Mouse (Mus musculus) MEL (cell line): ENCODE measurements around the gene Phlda3. TPM values are rescaled to one million over a fixed set of nuclear protein-coding genes. Genes with fewer than 3 reads are reported as not detected.

Experiments
- DNase-seq: peaks from one replicate; pipeline ENCODE4 v3.0.0; 2011; ENCODE audit warnings: low read depth, low spot score
- H3K27ac ChIP-seq: 2 replicates; pipeline ENCODE4 v1.5.1; 2012; ENCODE audit warnings: low read depth, mild to moderate bottlenecking, control low read depth, low read length, moderate library complexity; ENCODE audit not compliant: control insufficient read depth
- H3K27me3 ChIP-seq, 2 experiments: fragments of 150-350 bp in 1 of 2; sonication (generic) in 1 of 2; 2 replicates each; pipeline ENCODE4 v1.6.1; 2012; ENCODE audit warnings: low read length in 2 of 2, mild to moderate bottlenecking in 2 of 2, improper control_type of control experiment in 1 of 2, moderate library complexity in 1 of 2; ENCODE audit not compliant: insufficient read depth in 2 of 2, control insufficient read depth in 1 of 2
- H3K36me3 ChIP-seq, 2 experiments: 2 replicates each; pipeline ENCODE4 v1.6.1; 2012 to 2014; ENCODE audit warnings: low read length in 2 of 2, improper control_type of control experiment in 1 of 2, inconsistent platforms in 1 of 2, mild to moderate bottlenecking in 1 of 2; ENCODE audit not compliant: insufficient read depth in 2 of 2, control insufficient read depth in 1 of 2
- H3K4me1 ChIP-seq, 2 experiments: fragments of 150-350 bp in 1 of 2; sonication (generic) in 1 of 2; 2 replicates each; pipeline ENCODE4 v1.6.1; 2012; ENCODE audit warnings: low read length in 2 of 2, improper control_type of control experiment in 1 of 2, mild to moderate bottlenecking in 1 of 2; ENCODE audit not compliant: insufficient read depth in 2 of 2, control insufficient read depth in 1 of 2
- H3K4me3 ChIP-seq, 2 experiments: fragments of 150-350 bp in 1 of 2; sonication (generic) in 1 of 2; 2 replicates each; pipeline ENCODE4 v1.5.1; 2012; ENCODE audit warnings: low read depth in 2 of 2, low read length in 2 of 2, mild to moderate bottlenecking in 2 of 2, moderate library complexity in 2 of 2, control low read depth in 1 of 2, improper control_type of control experiment in 1 of 2; ENCODE audit not compliant: control insufficient read depth in 1 of 2, insufficient read depth in 1 of 2
- H3K79me2 ChIP-seq: 2 replicates; pipeline ENCODE4 v1.6.1; 2012; ENCODE audit warnings: mild to moderate bottlenecking, low read length, moderate library complexity; ENCODE audit not compliant: control insufficient read depth, poor library complexity, insufficient read depth
- H3K9ac ChIP-seq: 2 replicates; pipeline ENCODE4 v1.6.1; 2012; ENCODE audit warnings: low read depth, mild to moderate bottlenecking, control low read depth, low read length, moderate library complexity; ENCODE audit not compliant: control insufficient read depth, poor library complexity, severe bottlenecking
- H3K9me3 ChIP-seq: fragments of 150-350 bp; sonication (generic); replicated peaks from 2 replicates; pipeline ENCODE4 v1.6.1; 2012; ENCODE audit warnings: mild to moderate bottlenecking, low read length, improper control_type of control experiment, moderate library complexity; ENCODE audit not compliant: insufficient read depth
- BHLHE40 ChIP-seq: IDR thresholded peaks from 2 replicates; pipeline ENCODE4 v1.6.1; 2012; ENCODE audit warnings: low read depth, mild to moderate bottlenecking, inconsistent platforms, low read length, improper control_type of control experiment, borderline replicate concordance
- CHD1 ChIP-seq: IDR thresholded peaks from 2 replicates; pipeline ENCODE4 v1.6.1; 2012; ENCODE audit warnings: low read depth, mild to moderate bottlenecking, inconsistent platforms, low read length, improper control_type of control experiment
- CHD2 ChIP-seq: IDR thresholded peaks from 2 replicates; pipeline ENCODE4 v1.6.1; 2011; ENCODE audit warnings: low read length, improper control_type of control experiment
- CTCF ChIP-seq, 3 experiments: IDR thresholded peaks in 2 of 3; conservative IDR thresholded peaks in 1 of 3; 2 replicates each; pipeline ENCODE4 v1.5.1; 2011 to 2012; ENCODE audit warnings: low read length in 3 of 3, low read depth in 2 of 3, mild to moderate bottlenecking in 2 of 3, improper control_type of control experiment in 1 of 3, inconsistent platforms in 1 of 3, mixed read lengths in 1 of 3, moderate library complexity in 1 of 3; ENCODE audit not compliant: control insufficient read depth in 1 of 3, insufficient read depth in 1 of 3, poor library complexity in 1 of 3, severe bottlenecking in 1 of 3
- E2F4 ChIP-seq: IDR thresholded peaks from 2 replicates; pipeline ENCODE4 v1.6.1; 2011; ENCODE audit warnings: low read depth, low read length, improper control_type of control experiment, borderline replicate concordance
- ELF1 ChIP-seq: IDR thresholded peaks from 2 replicates; pipeline ENCODE4 v1.6.1; 2014; ENCODE audit warnings: low read depth, mild to moderate bottlenecking, inconsistent platforms, low read length, improper control_type of control experiment, moderate library complexity
- ETS1 ChIP-seq: IDR thresholded peaks from 2 replicates; pipeline ENCODE4 v1.6.1; 2012; ENCODE audit warnings: low read depth, mild to moderate bottlenecking, inconsistent platforms, low read length, improper control_type of control experiment, moderate library complexity
- GABPA ChIP-seq: IDR thresholded peaks from 2 replicates; pipeline ENCODE4 v1.6.1; 2012; ENCODE audit warnings: low read depth, mild to moderate bottlenecking, inconsistent platforms, low read length, improper control_type of control experiment, moderate library complexity
- GATA1 ChIP-seq: IDR thresholded peaks from 2 replicates; pipeline ENCODE4 v1.6.1; 2011; ENCODE audit warnings: low read depth, low read length, improper control_type of control experiment
- HCFC1 ChIP-seq: IDR thresholded peaks from 2 replicates; pipeline ENCODE4 v1.6.1; 2012; ENCODE audit warnings: low read depth, mild to moderate bottlenecking, inconsistent platforms, low read length, improper control_type of control experiment, moderate library complexity
- JUND ChIP-seq: IDR thresholded peaks from 2 replicates; pipeline ENCODE4 v1.6.1; 2011; ENCODE audit warnings: low read depth, mild to moderate bottlenecking, improper control_type of control experiment, low read length
- KAT2A ChIP-seq: conservative IDR thresholded peaks from 2 replicates; pipeline ENCODE4 v1.6.1; 2012; ENCODE audit warnings: low read depth, low read length, improper control_type of control experiment, inconsistent platforms
- MAFK ChIP-seq: IDR thresholded peaks from 2 replicates; pipeline ENCODE4 v1.6.1; 2011; ENCODE audit warnings: low read depth, mild to moderate bottlenecking, low read length, improper control_type of control experiment, borderline replicate concordance
- MAZ ChIP-seq: IDR thresholded peaks from 2 replicates; pipeline ENCODE4 v1.6.1; 2012; ENCODE audit warnings: low read depth, mild to moderate bottlenecking, inconsistent platforms, low read length, improper control_type of control experiment
- MXI1 ChIP-seq: IDR thresholded peaks from 2 replicates; pipeline ENCODE4 v1.6.1; 2011; ENCODE audit warnings: mild to moderate bottlenecking, low read depth, low read length, improper control_type of control experiment
- MYC ChIP-seq: IDR thresholded peaks from 2 replicates; pipeline ENCODE4 v1.6.1; 2011; ENCODE audit warnings: low read depth, mild to moderate bottlenecking, low read length, improper control_type of control experiment, moderate library complexity
- NRF1 ChIP-seq: IDR thresholded peaks from 2 replicates; pipeline ENCODE4 v1.6.1; 2014; ENCODE audit warnings: low read depth, mild to moderate bottlenecking, inconsistent platforms, low read length, improper control_type of control experiment, moderate library complexity; ENCODE audit not compliant: poor library complexity, insufficient read depth, severe bottlenecking
- POLR2A ChIP-seq, 2 experiments: IDR thresholded peaks; 2 replicates each; pipeline ENCODE4 v1.6.1; 2011 to 2012; ENCODE audit warnings: low read length in 2 of 2, mild to moderate bottlenecking in 2 of 2, control low read depth in 1 of 2, improper control_type of control experiment in 1 of 2, low read depth in 1 of 2, moderate library complexity in 1 of 2; ENCODE audit not compliant: control insufficient read depth in 1 of 2, insufficient read depth in 1 of 2, poor library complexity in 1 of 2
- POLR2AphosphoS2 ChIP-seq: IDR thresholded peaks from 2 replicates; pipeline ENCODE4 v1.6.1; 2011; ENCODE audit warnings: low read length, improper control_type of control experiment
- RAD21 ChIP-seq: IDR thresholded peaks from 2 replicates; pipeline ENCODE4 v1.6.1; 2011; ENCODE audit warnings: mild to moderate bottlenecking, low read depth, low read length, improper control_type of control experiment
- RCOR1 ChIP-seq: IDR thresholded peaks from 2 replicates; pipeline ENCODE4 v1.6.1; 2012; ENCODE audit warnings: low read depth, mild to moderate bottlenecking, inconsistent platforms, low read length, improper control_type of control experiment
- SIN3A ChIP-seq: IDR thresholded peaks from 2 replicates; pipeline ENCODE4 v1.6.1; 2012; ENCODE audit warnings: low read length, improper control_type of control experiment, inconsistent platforms
- SMC3 ChIP-seq: IDR thresholded peaks from 2 replicates; pipeline ENCODE4 v1.6.1; 2011; ENCODE audit warnings: low read depth, low read length, improper control_type of control experiment
- TBP ChIP-seq: IDR thresholded peaks from 2 replicates; pipeline ENCODE4 v1.8.0; 2011; ENCODE audit warnings: low read depth, low read length, improper control_type of control experiment
- TCF12 ChIP-seq: IDR thresholded peaks from 2 replicates; pipeline ENCODE4 v1.6.1; 2014; ENCODE audit warnings: low read depth, mild to moderate bottlenecking, inconsistent platforms, low read length, improper control_type of control experiment, moderate library complexity
- UBTF ChIP-seq: IDR thresholded peaks from 2 replicates; pipeline ENCODE4 v1.6.1; 2012; ENCODE audit warnings: low read depth, mild to moderate bottlenecking, inconsistent platforms, low read length, improper control_type of control experiment, moderate library complexity, borderline replicate concordance; ENCODE audit not compliant: insufficient read depth
- USF1 ChIP-seq: IDR thresholded peaks from 2 replicates; pipeline ENCODE4 v1.6.1; 2014; ENCODE audit warnings: low read depth, mild to moderate bottlenecking, inconsistent platforms, low read length, improper control_type of control experiment, moderate library complexity
- USF2 ChIP-seq, 2 experiments: IDR thresholded peaks; 2 replicates each; pipeline ENCODE4 v1.6.1; 2011 to 2012; ENCODE audit warnings: improper control_type of control experiment in 2 of 2, low read length in 2 of 2, borderline replicate concordance in 1 of 2, inconsistent platforms in 1 of 2, low read depth in 1 of 2, mild to moderate bottlenecking in 1 of 2; ENCODE audit not compliant: insufficient read depth in 1 of 2
- ZKSCAN1 ChIP-seq: IDR thresholded peaks from 2 replicates; pipeline ENCODE4 v1.6.1; 2012; ENCODE audit warnings: low read depth, mild to moderate bottlenecking, inconsistent platforms, low read length, improper control_type of control experiment, moderate library complexity
- ZMIZ1 ChIP-seq: IDR thresholded peaks from 2 replicates; pipeline ENCODE4 v1.6.1; 2012; ENCODE audit warnings: low read depth, mild to moderate bottlenecking, inconsistent platforms, low read length, improper control_type of control experiment, moderate library complexity
- polyA plus RNA-seq, 2 experiments: library from polyadenylated mRNA; stranded (reverse) in 1 of 2; unstranded in 1 of 2; fragments of >175 nt in 1 of 2; fragments of >200 nt in 1 of 2; gene quantifications; 2 replicates each; pipeline versions ENCODE4 v1.2.1 to v1.2.4; 2012; ENCODE audit warnings: low replicate concordance in 2 of 2, low read depth in 1 of 2; ENCODE audit not compliant: insufficient read length in 2 of 2, insufficient read depth in 1 of 2, missing spikeins in 1 of 2
- total RNA-seq: library from RNA; depleted of rRNA; stranded (reverse); fragments of 300-350 nt; gene quantifications from 2 replicates; pipeline ENCODE4 v1.2.3, GENCODE M21; 2012

Phlda3 gene
- total and polyA plus RNA-seq, 3 experiments: 7.7 to 20.0 TPM; not detected in 1

GRCm38 (mm10) chr1:135787799-135788198 lies 21.9 kb downstream of the Phlda3 start:
- peaks cover 0 to 9% of the 10 kb centered on the region in 2 experiments; a peak in 2 of 4 replicates for H3K4me1 ChIP-seq
- peak overlapping the region; percentile 51; the same call in 1 of the 2 replicates for H3K9ac ChIP-seq
- no peaks in the 10 kb centered on the region for H3K9me3 ChIP-seq
- H3K27me3 ChIP-seq: no peaks in the 10 kb centered on the region; a peak in 1 of 4 replicates
- no peak overlapping the region for H3K27ac ChIP-seq
- no peaks in the 10 kb centered on the region for H3K79me2 ChIP-seq
- TF ChIP-seq UBTF (no peak), MYC (no peak), HCFC1 (peak; percentile 62), ETS1 (peak; percentile 11; the same call in 1 of the 2 replicates), ELF1 (peak; percentile 73), SMC3 (peak; percentile 52), JUND (no peak), GATA1 (no peak), TBP (no peak), GABPA (no peak), MXI1 (no peak), ZMIZ1 (no peak), CHD1 (no peak), RAD21 (peak; percentile 34), ZKSCAN1 (no peak), MAZ (no peak), RCOR1 (no peak), POLR2AphosphoS2 (no peak), E2F4 (no peak), SIN3A (no peak; the same call in 1 of the 2 replicates), BHLHE40 (no peak), CHD2 (no peak), KAT2A (no peak), CTCF (IDR thresholded peaks at IDR 0.05 in 2 of 3, conservative IDR thresholded peaks at IDR 0.05 in 1 of 3; ENCODE audit: control insufficient read depth in 1 of 3, insufficient read depth in 1 of 3, low read depth in 2 of 3, low read length in 3 of 3, poor library complexity in 1 of 3, severe bottlenecking in 1 of 3) (peak; percentile 71 to 86 (median 79)), NRF1 (no peak), POLR2A (IDR thresholded peaks at IDR 0.05; ENCODE audit: control insufficient read depth in 1 of 2, insufficient read depth in 1 of 2, low read depth in 1 of 2, low read length in 2 of 2, poor library complexity in 1 of 2) (no peak), USF1 (no peak), MAFK (no peak), TCF12 (no peak), USF2 (IDR thresholded peaks at IDR 0.05; ENCODE audit: borderline replicate concordance in 1 of 2, insufficient read depth in 1 of 2, low read depth in 1 of 2, low read length in 2 of 2) (no peak)
- H3K4me3 ChIP-seq: peak overlapping the region; percentile 5 to 12; a peak in 3 of 4 replicates
- peak; percentile 94 for DNase-seq
- no peaks in the 10 kb centered on the region for H3K36me3 ChIP-seq
